Mouse (Mus musculus) heart, postnatal 0 days (tissue): ENCODE data around the gene Metap1. TPM values are rescaled to one million over a fixed set of nuclear protein-coding genes. Genes with fewer than 3 reads are reported as not detected.

ENCODE experiments used
- ATAC-seq: fragments of 200-750 bp; cut with Nextera tagmentation; 2 replicates; pipeline ENCODE4 v1.8.0; 2017; ENCODE audit warnings: low read depth, moderate number of reproducible peaks, moderate library complexity; ENCODE audit not compliant: insufficient read depth
- DNase-seq: peaks from one replicate; pipeline ENCODE4 v3.0.0-alpha.2; 2016; ENCODE audit warnings: low spot score
- H3K27ac ChIP-seq: fragments of 300-500 bp; sonication (generic); 2 replicates; pipeline ENCODE4 v1.5.1; 2014; ENCODE audit warnings: low read depth, mild to moderate bottlenecking
- H3K27me3 ChIP-seq: fragments of 300-500 bp; sonication (generic); 2 replicates; pipeline ENCODE4 v1.6.1; 2014; ENCODE audit warnings: low read length, mixed read lengths; ENCODE audit not compliant: control insufficient read depth, insufficient read depth
- H3K36me3 ChIP-seq: fragments of 300-500 bp; sonication (generic); replicated peaks from 2 replicates; pipeline ENCODE4 v1.6.1; 2014; ENCODE audit warnings: low read length, mixed read lengths; ENCODE audit not compliant: control insufficient read depth, insufficient read depth
- H3K4me1 ChIP-seq: fragments of 300-500 bp; sonication (generic); 2 replicates; pipeline ENCODE4 v1.6.1; 2014; ENCODE audit warnings: antibody characterized with exemption; ENCODE audit not compliant: control insufficient read depth, insufficient read depth
- H3K4me2 ChIP-seq: fragments of 300-500 bp; sonication (generic); 2 replicates; pipeline ENCODE4 v1.6.1; 2014; ENCODE audit warnings: low read depth, mild to moderate bottlenecking, low read length, moderate library complexity
- H3K4me3 ChIP-seq: fragments of 300-500 bp; sonication (generic); 2 replicates; pipeline ENCODE4 v1.5.1; 2014; ENCODE audit warnings: low read depth, low read length
- H3K9ac ChIP-seq: fragments of 300-500 bp; sonication (generic); replicated peaks from 2 replicates; pipeline ENCODE4 v1.6.1; 2014; ENCODE audit warnings: low read depth, low read length, mixed read lengths
- H3K9me3 ChIP-seq: fragments of 300-500 bp; sonication (generic); replicated peaks from 2 replicates; pipeline ENCODE4 v1.6.1; 2016; ENCODE audit warnings: low read length; ENCODE audit not compliant: control insufficient read depth
- CTCF ChIP-seq: IDR thresholded peaks from 2 replicates; pipeline ENCODE4 v1.5.1; 2016; ENCODE audit warnings: antibody characterized with exemption, control low read depth, low read depth
- EP300 ChIP-seq: IDR thresholded peaks from 2 replicates; pipeline ENCODE4 v1.6.1; 2016; ENCODE audit warnings: antibody characterized with exemption, low read depth
- WGBS: fragments of 180-500 bp; shearing (Covaris S2); extraction: QIAGEN DNeasy Blood & Tissue Kit; methylation state at CpG from one replicate; pipeline ENCODE4 v1.1.7; 2014; 5-methylcytosine and 5-hydroxymethylcytosine counted together
- polyA plus RNA-seq: library from polyadenylated mRNA; unstranded; fragments of >200 nt; fragmentation: Nextera tagmentation; extraction: Ambion mirVana; gene quantifications from 2 replicates; pipeline ENCODE4 v1.2.1, GENCODE M21; 2015
- total RNA-seq: library from RNA; depleted of rRNA; stranded (reverse); fragments of >200 nt; gene quantifications from 2 replicates; pipeline ENCODE4 v1.2.3, GENCODE M21; 2014; ENCODE audit warnings: low replicate concordance; rRNA removed

Metap1 gene
- total RNA-seq = 26.0 and 66.0 TPM in 2 replicates
- 31.4 and 33.3 TPM in 2 replicates for polyA plus RNA-seq

DNA sequence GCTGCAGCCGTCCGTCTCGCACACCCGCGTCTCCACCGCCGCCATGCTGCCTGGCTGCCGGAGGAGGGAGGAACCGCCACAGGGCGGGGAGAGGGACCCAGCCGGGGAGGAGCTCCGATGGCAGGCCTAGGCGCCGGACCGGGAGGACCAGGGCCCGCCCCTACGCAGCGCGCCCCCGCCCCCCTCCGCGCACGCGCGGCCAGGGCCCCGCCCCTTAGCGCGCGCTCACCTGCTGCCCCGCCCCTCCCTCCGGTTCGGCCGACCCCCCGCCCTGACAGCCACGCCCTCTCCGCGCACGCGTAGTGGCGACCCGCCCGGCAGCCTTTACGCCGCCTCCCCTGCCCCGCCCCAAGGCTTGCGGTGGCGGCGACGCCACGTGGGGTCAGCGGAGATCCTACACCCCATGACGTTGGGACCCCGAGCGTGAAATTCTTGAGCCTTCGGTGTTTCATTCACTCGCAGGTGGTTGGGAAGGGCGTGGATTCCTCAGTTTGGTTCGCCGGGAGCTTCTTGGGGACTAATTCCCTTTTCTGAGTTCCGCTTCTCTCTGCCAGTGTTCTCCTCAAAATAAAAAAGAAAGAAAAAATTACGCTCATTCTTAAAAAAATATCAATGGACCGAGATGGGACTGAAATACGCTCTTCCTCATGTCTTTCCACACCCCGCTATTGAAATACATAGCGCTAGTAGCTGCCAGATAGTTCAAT is at the start of gene Metap1:
TSS of gene Metap1 (minus strand) at position 189 of the 707 bp plus-strand sequence.
- H3K9me3 ChIP-seq = no peaks in the 10 kb centered on the region
- under 1% methylated on average over 39 of the region's 65 CpGs for WGBS
- DNase-seq (peak; percentile 93), ATAC-seq (peak; percentile 98)
- peak within 1 kb of the TSS; percentile 66 for H3K4me2 ChIP-seq
- H3K4me3 ChIP-seq = peak within 1 kb of the TSS; percentile 93
- peaks cover 9% of the 10 kb centered on the region for H3K4me1 ChIP-seq
- TF ChIP-seq CTCF (peak; percentile 25; the same call in 1 of the 2 replicates), EP300 (no peak)
- H3K36me3 ChIP-seq = no peaks in the 10 kb centered on the region; the same call in 1 of the 2 replicates
- peak within 1 kb of the TSS; percentile 81 for H3K27ac ChIP-seq
- peak within 1 kb of the TSS; percentile 85 for H3K9ac ChIP-seq
- no peaks in the 10 kb centered on the region for H3K27me3 ChIP-seq

DNA sequence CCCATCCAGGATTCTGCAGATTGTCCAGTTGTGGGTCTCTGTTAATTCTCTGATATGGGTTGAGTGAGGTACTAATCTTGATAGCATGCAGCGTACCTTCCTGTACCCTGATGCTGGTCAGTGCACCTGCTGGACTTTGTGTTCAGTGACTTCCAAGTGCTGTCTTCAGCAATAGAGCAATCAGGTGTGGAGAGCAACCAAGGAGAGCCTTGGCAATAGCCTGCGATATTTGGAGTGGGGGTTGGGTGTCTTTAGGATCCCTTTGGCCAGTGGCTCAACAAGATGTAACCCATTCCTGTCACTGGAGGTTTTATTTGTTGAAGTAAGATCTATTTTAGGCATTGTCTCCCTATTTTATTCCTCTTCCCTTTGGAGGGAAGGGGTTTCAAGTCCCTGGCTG is 46.7 kb upstream of the Metap1 start:
- Histone ChIP-seq H3K27ac (no peak overlapping the region), H3K4me2 (no peak overlapping the region), H3K9ac (no peak overlapping the region), H3K36me3 (no peaks in the 10 kb centered on the region), H3K9me3 (no peaks in the 10 kb centered on the region), H3K27me3 (no peaks in the 10 kb centered on the region), H3K4me1 (peaks cover 9% of the 10 kb centered on the region; the same call in 1 of the 2 replicates), H3K4me3 (no peak overlapping the region)
- ATAC-seq (no peak), DNase-seq (no peak)
- TF ChIP-seq EP300 = no peak
- no peak for TF ChIP-seq CTCF
- 88% methylated on average over 2 of the region's 2 CpGs for whole genome bisulfite sequencing

DNA sequence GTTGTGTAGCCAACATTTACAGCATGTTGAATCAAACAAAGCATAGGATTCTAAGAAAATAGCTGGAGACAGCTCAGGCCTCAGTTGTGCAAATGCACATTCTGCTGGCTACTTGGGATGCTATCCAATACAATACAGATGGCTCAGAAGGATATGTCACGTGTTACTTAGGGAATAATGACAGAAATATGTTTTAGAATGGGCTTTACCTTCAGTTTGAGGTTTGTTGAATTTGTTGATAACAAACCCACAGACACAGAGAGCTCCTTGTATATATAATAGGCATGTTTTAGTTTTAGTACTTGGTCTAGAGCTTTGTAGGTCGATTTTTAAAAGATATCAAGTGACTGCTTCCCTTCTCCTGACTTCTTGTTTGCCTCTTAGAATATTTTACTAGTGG is 43.4 kb upstream of the Metap1 start:
- Histone ChIP-seq H3K36me3 (no peaks in the 10 kb centered on the region), H3K9me3 (no peaks in the 10 kb centered on the region)
- 59% methylated on average over 2 of the region's 2 CpGs for WGBS

DNA sequence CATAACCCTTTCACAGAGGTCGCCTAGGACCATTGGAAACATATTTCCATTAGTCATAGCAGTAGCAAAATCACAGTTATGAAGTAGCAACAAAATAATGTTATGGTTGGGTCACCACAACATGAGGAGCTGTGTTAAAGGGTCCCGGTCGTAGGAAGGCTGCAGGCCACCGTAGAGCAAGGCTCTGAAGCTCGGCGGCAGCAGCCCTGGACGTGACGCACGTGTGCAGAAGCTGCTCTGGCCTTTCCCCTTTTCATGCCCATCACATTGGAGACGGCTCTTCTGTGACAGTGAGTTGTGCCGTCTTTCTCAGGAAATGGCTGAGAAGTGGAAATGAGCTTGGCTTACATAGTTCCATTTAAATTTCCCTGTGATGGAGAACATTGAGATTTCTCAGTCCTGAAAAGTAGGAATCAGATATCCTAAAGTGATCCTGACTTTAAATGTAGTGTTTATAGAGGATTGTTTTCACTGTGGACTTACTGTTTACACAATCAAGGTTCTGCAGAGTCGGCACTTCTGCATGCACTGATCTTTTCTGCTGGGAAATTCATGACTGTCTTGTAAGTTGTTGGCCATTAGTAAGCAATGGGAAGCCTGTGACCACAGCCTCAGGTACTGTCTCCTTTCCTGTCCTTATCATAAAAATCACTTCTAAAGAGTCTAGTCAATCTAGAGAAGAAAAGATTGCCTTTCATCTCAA is 42.3 kb upstream of the Metap1 start:
- no peak overlapping the region for H3K4me2 ChIP-seq
- H3K9ac ChIP-seq = no peak overlapping the region
- ATAC-seq = no peak
- H3K9me3 ChIP-seq = no peaks in the 10 kb centered on the region
- no peak for TF ChIP-seq CTCF
- no peak for TF ChIP-seq EP300
- H3K4me1 ChIP-seq = peaks cover 18% of the 10 kb centered on the region
- no peak overlapping the region for H3K4me3 ChIP-seq
- H3K27ac ChIP-seq = no peak overlapping the region
- no peaks in the 10 kb centered on the region for H3K27me3 ChIP-seq
- no peaks in the 10 kb centered on the region for H3K36me3 ChIP-seq
- WGBS = 58% methylated on average over 12 of the region's 12 CpGs
- no peak for DNase-seq

More for the DNA sequence above, 43.4 kb upstream of the Metap1 start:
- Histone ChIP-seq H3K4me1 (peaks cover 18% of the 10 kb centered on the region), H3K4me3 (no peak overlapping the region), H3K27me3 (no peaks in the 10 kb centered on the region), H3K4me2 (no peak overlapping the region), H3K9ac (no peak overlapping the region), H3K27ac (no peak overlapping the region)
- DNase-seq = no peak
- TF ChIP-seq CTCF (no peak), EP300 (no peak)
- ATAC-seq = no peak

GRCm38 (mm10) chr3:138530578-138531478 is 41.5 kb upstream of the Metap1 start:
- no peak overlapping the region for H3K9ac ChIP-seq
- ATAC-seq (no peak), DNase-seq (no peak)
- peaks cover 22% of the 10 kb centered on the region for H3K4me1 ChIP-seq
- TF ChIP-seq EP300 (no peak), CTCF (no peak)
- WGBS = 76% methylated on average over 8 of the region's 8 CpGs
- H3K4me2 ChIP-seq = no peak overlapping the region
- H3K27me3 ChIP-seq = no peaks in the 10 kb centered on the region
- H3K9me3 ChIP-seq = no peaks in the 10 kb centered on the region
- H3K27ac ChIP-seq = no peak overlapping the region
- no peaks in the 10 kb centered on the region for H3K36me3 ChIP-seq
- no peak overlapping the region for H3K4me3 ChIP-seq
